Mouse (Mus musculus) spleen, adult 18-20 months (tissue): ENCODE data around the gene Hscb.
"Not testable (repeated sequence)": the region's sequence is repeated elsewhere in the genome, so short reads cannot be mapped to it uniquely, and the experiment has no call there.

Source experiments
- DNase-seq, 2 experiments: peaks; one replicate each; pipeline ENCODE4 v3.0.0; 2022; ENCODE audit warnings: mixed read lengths in 2 of 2

Gene Hscb

DNA sequence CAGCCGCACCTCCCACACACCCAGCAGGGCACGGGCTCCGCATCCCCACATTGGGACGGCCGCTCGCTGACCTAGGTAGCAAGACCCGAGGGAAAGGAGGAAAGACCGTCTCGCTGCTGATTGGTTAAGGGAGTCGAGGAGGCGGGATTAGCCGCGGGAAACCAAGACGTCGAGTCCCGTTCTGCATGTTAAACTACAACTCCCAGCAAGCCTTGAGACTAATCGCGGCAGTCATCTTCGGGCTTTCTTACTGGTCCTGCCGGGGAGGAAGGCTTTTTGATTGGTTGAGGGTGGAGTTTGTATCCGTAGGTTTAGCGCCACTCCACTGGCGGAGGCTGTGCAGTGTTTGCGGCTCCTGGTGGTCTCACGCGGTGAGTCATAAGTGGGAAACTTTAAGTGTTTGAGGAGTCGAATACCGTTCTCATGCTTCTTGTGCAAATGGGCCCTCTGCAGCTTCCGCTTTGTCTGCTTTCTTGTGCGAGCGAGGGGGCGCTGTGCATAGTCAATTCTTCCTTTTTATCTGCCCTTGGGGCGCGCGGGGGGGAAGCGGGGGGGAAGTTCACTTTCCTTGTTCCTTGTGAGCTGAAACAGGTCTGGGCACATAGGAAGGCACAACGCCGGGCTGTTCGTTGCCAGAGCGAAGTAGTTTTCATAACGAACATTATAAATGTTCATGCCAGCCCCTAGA is at the start of gene Hscb, which contains the start of gene Chek2:
Gene Hscb, minus strand, starts transcription at position 100 of the 688 bp plus-strand sequence.
Gene Chek2, plus strand, starts transcription at position 302 of the 688 bp plus-strand sequence.
- peak; percentile 93 to 94 for DNase-seq

DNA sequence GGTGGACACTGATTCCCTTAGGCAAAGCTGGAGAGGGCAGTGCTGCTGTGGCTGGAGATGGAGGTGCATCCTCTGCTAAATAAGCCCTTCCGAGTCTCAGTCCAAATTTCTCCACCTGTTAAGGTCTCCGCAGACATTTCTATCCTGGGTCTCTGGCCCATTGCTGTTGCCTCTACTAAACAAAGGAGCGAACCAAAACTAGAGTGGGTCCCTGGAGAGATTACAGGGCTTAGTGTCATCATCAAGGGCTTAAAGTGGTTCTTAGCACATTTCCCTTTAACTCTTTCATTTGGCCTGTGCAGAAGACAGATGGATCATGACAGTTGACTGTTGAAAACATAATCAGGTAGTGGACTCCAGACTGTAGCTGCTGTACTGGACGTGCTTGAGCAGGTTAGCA is 49.0 kb upstream of the Hscb start:
- no peak for DNase-seq

DNA sequence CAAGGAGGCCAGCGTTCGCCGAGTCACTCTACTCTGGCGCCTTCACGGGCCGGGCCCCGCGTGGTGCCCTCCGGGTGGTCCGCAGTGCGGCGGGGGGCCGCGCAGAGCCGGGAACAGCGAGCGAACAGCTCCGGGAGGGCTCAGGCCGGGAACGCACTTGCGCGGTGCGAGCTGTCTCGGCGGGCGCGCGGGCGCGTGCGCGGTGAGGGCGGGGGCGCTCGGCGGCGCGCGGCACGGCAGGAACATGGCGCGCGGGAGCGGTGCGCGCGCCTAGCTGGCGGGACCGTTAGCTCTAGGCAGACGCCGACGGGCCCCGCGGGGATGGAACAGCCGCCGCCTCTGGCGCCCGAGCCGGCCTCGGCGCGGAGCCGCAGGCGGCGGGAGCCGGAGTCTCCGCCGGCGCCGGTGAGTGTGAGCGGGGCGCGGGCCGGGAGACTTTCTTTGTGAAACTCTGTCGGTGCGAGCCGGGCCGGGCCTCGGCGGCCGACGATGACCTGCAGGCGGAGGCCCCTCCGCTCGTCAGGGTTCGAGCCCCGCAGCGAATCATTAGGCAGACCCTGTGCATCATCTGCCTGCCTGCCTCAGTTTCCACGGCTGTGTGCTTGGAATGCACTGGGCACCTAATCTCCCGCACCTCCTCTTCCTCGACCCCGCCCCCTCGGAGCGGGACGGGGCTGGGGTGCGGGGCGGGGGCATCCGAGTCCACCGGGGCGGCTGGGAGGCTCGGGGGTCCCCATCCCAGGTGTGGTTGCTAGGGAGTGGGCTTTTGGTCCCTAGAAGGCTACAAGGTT is 40.2 kb upstream of the Hscb start, which contains the start of gene Ttc28:
Gene Ttc28, plus strand, starts transcription at position 220 of the 791 bp plus-strand sequence.
- peak; percentile 59 to 85 for DNase-seq

DNA sequence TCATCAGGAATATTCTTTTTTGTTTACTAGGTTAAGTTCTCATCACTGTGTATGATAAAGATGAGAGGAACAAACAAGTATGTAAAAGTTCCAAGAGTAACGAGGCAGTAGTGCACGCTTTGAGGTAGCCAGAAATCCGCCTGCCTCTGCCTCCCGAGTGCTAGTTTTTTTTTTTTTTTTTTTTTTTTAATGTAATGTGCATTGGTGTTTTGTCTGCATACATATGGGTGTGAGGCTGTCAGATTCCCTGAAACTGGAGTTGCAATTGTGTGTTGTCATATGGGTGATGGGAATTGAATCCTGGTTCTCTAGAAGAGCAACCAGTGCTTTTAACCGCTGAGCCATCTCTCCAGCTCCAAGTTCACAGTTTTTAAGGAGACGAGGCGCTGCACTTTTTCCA is 39.5 kb upstream of the Hscb start:
- DNase-seq: no peak

DNA sequence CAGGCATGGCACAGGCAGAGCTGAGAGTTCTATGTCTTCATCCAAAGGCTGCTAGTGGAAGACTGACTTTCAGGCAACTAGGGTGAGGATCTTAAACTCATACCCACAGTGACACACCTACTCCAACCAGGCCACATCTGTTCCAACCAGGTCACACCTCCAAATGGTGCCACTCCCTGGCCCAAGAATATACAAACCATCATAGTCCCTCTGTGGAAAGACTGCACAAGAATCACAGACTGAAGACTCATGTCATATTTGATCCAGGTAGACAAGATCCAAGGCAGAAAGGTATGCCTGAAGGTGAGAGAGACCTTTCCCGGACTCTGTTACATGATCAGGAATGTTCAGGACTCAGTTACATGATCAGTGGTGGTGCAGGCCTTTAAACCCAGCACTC is 38.9 kb upstream of the Hscb start:
- not testable (repeated sequence) for DNase-seq

DNA sequence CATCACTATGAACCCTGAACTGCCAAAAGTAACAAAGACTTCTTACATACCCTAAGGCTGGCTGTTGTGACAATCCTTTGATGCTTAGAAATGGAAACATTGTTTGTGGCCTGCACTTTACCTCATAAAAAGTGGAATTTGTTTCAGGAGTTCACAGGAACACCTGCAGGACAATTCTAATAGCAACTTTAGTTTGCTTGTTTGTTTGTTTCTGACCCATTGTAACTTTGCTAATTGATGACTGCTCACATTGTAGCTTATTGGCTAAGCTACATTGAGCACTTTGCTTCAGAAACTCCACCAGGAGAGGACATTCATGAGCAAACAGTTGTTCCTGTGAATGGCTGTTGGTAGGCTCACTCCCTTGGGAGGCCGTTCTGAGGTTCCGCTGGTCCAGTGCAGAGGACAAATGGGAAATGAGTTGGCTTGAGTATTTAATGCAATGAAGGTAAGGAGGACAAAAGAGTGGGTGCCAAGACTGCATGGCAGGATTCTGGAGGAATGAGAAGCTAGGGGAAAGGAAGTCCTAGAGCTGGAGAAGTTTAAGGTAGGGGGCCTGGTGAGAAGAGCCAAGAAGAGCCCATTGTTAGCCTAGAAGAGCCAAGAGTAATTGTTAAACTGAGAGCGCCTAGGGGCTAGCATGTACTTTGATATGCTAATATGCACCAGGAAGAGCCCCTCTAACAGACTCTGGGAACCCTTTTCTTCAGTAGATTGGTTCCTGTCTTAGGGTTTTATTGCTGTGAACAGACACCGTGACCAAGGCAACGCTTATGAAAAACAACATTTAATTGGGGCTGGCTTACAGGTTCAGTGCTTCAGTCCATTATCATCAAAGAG is 38.3 kb upstream of the Hscb start:
- no peak for DNase-seq

DNA sequence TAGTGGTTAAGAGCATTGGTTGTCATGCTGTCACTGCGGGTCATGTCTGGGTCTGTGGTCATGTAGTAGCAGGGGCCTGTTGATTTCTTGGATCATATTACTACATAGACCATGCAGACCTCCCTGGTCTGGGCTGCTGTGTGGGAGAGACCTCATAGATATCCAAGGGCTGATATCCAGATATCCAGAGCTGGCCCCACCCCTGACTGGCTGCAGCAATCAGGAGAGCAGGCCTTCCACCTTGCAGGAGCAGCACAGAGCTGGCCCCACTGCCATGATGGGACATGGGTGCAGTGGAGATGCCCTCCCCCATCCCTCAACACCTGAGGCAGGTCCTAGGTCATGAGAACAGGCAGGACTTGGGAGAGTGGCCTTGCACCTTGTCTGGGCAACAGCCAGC is 35.7 kb upstream of the Hscb start:
- DNase-seq: no peak

DNA sequence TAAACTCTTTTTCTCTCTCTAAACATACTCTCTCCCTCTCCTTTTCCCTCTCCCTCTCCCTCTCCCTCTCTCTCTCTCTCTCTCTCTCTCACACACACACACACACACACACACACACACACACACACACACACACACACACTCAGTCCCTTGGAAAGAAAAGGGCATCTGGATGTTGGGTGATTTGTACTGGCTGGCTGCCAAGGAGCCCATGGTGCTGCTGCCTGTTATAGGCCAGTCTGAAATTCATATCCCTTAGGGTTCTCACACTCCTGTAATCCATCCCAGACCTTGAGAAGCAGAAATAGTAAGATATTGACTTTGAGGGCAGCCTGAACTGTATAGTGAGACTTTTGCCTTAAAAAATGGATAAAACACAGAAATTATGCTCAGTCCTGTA is 35.1 kb upstream of the Hscb start:
- no peak for DNase-seq

DNA sequence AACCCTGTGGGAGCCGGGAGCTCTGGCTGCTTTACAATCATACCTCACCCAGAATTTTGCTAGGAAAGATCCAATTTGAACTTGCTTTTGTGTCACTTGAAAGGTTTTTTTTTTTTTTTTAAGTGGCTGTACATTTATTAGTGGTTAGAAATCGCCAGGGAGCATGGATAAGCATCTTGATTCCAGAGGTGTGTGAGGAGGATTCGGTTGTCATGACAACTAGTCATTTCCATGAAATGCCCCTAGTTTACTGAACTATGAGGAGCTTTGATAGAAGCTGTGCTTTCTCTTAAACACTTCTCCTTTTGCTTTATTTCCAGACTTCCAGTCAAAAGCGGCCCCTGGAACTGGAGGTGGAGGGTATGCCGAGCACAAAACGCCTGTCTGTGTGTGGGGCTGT is 33.6 kb upstream of the Hscb start:
- DNase-seq: no peak

DNA sequence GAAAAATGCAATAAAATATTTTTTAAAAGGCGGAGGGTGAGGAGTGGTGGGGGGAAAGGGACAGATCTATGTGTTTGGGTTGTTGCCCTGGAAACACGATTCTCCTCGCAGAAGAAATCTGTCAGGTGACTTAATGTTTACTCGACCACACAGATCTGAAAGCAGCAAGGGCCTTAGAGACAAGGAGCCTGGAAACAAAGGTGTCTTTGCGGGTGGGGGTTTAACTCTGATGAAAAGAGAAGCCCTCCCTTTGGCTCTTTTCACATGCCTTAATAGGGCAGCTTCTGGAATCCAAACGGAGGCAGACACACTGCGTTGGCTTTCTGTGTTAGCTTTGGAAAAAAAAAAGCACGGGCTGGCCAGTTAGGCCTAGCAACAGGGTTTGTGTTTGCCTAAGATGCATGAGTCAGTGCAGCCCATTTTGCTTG is 29.7 kb upstream of the Hscb start:
- no peak for DNase-seq

DNA sequence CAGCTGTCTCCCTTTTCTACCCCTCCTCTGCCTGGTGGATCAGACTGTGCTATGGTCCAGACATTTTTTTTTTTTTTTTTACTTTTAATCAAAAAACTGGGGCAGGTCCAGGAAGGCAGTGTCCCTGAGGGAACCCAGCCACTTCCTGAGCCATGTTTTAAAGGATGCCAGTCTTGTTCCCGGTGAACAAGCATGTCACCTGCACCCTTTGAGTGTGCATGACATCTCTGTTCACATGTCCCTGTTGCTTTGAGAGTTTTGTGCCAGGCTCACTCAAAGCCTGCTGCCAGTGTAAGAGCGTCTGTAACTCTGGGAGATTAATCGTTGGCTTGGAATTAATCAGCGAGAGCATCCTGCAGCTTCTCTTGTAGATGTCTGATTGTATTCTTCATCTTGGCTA is 28.9 kb upstream of the Hscb start:
- no peak for DNase-seq

DNA sequence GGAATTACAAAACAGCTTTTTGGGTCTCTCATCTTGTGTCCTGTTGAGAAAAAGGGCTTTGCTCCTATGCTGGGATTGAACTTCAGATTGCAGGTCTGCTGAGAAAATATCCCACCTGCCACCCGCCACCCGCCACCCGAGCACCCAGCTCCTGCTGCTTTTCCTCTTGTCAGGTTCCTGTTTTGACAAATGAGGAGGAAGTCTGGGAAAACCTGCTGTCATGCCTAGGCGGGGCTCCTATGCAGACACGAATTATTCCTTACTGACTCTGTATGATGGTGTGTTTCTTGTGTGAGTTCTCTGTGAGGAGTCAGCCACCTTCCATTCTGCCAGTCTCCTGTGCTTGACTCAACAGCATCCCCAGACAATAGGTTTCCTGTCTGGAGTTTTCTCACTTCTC is 20.9 kb upstream of the Hscb start:
- DNase-seq: no peak

DNA sequence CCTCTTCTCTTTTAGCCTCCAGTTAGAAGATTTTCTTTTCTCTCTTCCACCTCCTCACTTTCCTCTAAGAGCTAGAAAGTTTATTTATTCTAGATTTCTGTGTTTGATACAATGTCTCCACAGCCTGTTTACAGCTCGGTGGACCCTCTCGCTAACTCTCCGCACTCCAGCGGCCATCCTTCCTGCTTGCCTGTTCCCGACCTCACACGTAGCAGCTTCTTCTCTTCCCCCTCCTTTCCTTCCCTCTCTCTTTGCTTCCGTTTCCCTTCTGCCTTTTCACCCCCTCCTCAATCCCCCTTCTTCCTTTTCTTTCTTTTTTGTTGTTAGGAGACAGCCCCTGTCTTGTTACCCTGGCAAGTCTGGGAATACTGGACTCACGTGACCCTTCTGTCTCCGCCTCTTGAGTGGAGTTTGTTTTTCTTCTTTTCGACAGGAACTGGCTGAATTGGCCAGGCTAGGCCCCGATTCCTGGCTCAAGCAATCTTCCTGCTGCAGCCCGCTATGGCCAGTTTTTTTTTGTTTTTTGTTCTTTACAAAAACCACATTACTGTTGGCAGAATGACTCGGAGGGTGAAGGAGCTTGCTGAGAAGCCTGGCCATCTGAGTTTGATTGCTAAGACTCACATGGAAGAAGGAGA is 19.6 kb upstream of the Hscb start:
- DNase-seq: no peak

DNA sequence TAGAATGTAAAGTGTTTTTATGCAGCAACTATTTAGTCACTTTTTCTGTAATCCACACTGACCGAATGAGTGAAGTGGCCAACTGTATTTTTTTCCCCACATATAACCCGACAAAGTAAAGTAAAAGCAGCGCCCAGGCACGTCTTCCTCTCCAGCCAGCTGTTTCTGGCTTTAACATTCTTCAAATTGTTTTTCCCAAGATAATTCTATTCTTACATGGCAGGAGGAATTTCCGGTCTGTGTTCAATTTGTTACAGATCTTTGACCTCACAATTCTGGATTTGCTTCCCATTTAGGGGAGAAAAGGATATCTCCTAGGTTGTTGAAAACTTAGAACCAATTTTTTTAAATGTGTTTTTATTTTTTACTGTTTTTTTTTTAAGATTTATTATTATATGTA is 17.5 kb upstream of the Hscb start:
- DNase-seq: no peak

DNA sequence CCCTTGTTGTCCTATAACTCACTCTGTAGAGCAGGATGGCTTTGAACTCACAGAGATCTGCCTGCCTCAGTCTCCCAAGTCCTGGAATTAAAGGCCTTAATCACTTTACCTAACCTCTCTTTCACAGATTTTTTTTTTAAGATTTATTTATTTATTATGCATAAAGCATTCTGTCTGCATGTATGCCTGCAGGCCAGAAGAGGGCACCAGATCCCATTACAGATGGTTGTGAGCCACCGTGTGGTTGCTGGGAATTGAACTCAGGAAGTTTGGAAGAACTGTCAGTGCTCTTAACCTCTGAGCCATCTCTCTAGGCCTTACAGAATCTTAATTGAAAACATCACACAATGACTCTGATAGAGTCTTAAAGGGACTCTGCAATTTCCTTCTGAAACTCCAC is 13.4 kb upstream of the Hscb start:
- DNase-seq: no peak

DNA sequence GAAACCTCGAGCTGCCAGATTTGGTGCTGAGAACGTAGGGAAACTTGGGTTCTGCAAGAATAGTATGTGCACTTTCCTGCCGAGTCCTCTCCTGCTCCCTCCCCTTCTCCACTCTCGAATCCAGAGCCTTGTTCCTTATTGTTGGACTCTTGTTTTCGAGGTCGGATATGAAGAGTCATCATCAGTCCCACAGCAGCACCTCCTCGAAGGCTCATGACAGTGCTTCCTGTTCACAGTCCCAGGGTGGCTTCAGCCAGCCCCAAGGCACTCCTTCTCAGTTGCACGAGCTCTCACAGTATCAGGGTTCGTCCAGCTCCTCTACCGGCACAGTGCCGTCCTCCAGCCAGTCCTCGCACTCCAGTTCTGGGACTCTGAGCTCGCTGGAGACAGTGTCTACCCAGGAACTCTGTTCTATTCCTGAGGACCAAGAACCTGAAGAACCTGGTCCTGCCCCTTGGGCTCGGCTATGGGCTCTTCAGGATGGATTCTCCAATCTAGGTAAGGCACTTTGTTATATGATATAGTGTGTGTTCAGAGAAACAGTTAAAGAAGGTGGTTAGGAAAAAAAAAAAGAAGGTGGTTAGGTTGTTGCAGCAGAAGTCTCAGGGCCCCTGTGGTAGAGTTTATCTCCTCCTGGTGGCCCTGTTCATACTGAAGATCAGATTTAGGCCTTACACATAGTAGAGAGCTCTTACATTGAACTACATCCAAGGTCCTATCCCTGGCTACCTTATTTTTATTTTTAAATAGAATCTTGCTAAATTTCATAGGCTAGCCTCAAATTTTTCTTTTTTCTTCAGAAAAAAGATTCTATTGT is 1.7 kb upstream of the Hscb start:
- DNase-seq: no peak

DNA sequence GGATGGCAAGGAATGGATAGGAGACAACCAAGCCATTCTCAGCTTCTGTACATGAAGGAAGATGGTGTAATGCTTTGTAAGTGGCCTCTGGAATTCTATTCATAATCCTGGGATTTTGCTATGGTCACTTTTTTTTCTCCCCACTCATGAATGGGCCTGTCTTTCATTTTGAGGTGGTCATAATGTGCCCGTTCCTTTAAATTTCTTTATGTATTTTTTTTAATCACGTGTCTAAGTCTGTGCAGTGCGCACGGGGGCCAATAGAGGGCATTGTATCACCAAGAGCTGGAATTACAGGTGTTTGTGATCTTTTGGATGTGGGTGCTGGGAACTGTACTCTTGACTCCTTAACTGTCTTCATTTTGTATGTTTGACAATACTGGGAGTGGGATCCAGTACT is 888 bp upstream of the Hscb start:
- DNase-seq: peak; percentile 26 to 65

DNA sequence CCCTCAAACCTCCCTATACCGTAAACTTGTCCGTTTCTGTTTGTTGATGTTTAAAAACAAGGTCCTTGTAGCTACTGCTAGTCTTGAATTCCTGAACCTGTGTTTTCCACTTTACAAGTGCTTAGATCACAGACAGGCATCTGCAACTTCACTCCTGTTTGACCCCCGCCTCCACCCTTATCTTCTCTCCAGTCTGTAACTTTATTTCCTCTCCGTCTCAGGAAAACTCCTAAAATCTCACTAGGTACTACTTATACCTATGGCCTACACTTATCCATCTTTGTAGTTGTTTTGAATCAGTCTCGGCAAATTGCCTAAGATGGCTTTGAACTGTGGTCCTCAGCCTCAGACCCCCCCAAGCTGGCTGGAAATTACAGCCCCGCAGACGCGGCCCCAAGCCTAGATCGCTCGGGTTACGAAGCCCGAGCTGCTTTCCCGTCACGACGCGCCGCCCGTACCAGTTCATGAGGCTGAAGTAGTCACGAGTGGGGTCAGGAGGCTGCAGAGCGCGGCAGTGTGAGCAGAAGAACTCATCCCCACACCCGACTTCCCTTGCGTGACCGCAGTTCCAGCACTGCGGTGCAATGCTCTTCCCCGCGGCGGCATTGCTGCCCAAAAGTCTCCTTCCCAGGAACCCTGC is 419 bp downstream of the Hscb start:
- no peak for DNase-seq

DNA sequence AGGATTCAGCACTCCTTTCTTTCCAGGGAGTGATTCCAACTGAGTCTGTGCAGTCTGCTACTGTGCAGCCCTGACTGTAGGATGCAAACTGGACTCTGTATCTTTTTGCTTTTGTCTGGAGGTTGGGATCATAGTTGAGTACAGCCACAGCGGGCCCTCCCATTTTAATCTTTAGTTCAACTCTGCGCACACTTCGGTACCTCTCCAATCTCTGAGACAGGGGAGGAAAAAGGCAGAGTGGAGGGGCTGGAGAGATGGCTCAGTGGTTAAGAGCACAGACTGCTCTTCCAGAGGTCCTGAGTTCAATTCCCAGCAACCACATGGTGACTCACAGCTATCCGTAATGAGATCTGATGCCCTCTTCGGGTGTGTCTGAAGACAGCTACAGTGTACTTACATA is 1.6 kb downstream of the Hscb start:
- DNase-seq: not testable (repeated sequence)

DNA sequence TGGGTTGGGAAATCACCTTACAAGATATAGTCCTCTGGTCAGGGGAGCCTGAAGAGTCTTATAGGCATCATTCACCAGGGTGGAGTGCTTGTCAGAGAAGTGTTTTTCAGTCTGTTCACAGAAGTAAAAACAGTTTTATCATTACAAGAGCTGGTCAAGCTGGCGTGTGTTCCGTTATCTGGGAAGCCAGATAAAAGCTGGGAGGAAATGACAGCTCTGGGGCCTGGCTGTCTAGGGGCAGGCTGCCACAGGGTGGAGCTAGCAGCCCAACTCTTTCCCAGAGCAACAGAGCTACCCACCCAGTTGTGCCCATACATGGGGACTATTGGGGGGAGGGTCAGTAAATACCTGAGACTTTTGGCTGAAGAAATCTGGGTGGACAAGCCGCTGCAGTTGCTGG is 3.6 kb downstream of the Hscb start:
- DNase-seq: peak in 1 of 2 experiments; percentile 19

DNA sequence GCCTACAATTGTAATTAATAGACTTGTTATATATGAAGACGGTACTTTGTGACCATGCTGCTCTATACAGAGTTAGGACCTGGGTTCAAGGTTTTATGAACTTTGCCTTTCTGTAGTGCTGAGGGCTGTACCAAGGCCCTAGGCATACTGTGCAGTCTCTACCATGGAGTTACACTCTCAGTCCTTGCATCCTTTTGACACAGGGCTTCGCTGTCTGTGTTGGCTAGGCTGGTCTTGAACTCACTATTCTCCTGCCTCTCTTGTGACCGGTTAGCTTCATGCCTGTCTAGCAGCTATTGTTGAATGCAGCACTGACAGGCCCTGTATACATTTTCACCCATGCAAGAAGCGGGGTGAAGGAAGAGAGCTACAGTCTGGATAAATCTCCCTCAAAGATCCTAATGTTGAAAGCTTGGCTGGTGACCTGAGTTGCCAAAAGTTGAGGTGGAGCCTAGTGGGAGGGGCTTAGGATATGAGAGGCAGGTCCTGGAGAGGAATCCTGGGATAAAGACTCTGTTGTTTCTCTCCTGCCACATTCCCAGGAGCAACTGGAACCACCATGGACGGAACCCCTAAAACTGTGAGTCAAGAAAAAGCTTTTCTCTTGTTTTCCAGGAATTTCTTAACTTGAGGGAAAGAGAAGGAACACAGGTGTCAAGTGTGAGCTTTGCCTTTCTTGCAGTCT is 8.4 kb downstream of the Hscb start:
- no peak for DNase-seq
